Mouse (Mus musculus) embryonic facial prominence, embryonic 13.5 days (tissue): ENCODE measurements at regions not wholly inside any gene's neighbourhood (a gene's known extent, or its start where the extent isn't known, plus 50 kb on each side); places are given as distances from the start of the nearest gene placed in this dataset.
A peak's percentile ranks its signal among the peaks of the same experiment; 100 is the strongest.

Experiments
- ATAC-seq: fragments of 200-750 bp; cut with Nextera tagmentation; 2 replicates; pipeline ENCODE4 v1.8.0; 2017; ENCODE audit warnings: low read depth; ENCODE audit not compliant: insufficient number of reproducible peaks, insufficient read depth, low FRiP score, low TSS enrichment
- H3K27ac ChIP-seq: fragments of 300-500 bp; sonication (generic); 2 replicates; pipeline ENCODE4 v1.5.1; 2015; ENCODE audit warnings: moderate library complexity, mild to moderate bottlenecking, inconsistent platforms
- H3K27me3 ChIP-seq: fragments of 300-500 bp; sonication (generic); 2 replicates; pipeline ENCODE4 v1.6.1; 2015; ENCODE audit warnings: mild to moderate bottlenecking, inconsistent platforms
- H3K36me3 ChIP-seq: fragments of 300-500 bp; sonication (generic); 2 replicates; pipeline ENCODE4 v1.6.1; 2015; ENCODE audit warnings: mild to moderate bottlenecking, inconsistent platforms
- H3K4me1 ChIP-seq: fragments of 300-500 bp; sonication (generic); 2 replicates; pipeline ENCODE4 v1.6.1; 2015; ENCODE audit warnings: inconsistent platforms
- H3K4me2 ChIP-seq: fragments of 300-500 bp; sonication (generic); 2 replicates; pipeline ENCODE4 v1.6.1; 2015; ENCODE audit warnings: moderate library complexity, mild to moderate bottlenecking, inconsistent platforms
- H3K4me3 ChIP-seq: fragments of 300-500 bp; sonication (generic); 2 replicates; pipeline ENCODE4 v1.5.1; 2015; ENCODE audit warnings: mild to moderate bottlenecking, inconsistent platforms
- H3K9ac ChIP-seq: fragments of 300-500 bp; sonication (generic); 2 replicates; pipeline ENCODE4 v1.6.1; 2015; ENCODE audit warnings: mild to moderate bottlenecking, inconsistent platforms
- H3K9me3 ChIP-seq: fragments of 300-500 bp; sonication (generic); 2 replicates; pipeline ENCODE4 v1.6.1; 2016; ENCODE audit warnings: inconsistent platforms
- WGBS: fragments of 180-500 bp; shearing (Covaris S2); methylation state at CpG from one replicate; pipeline ENCODE4 v1.1.7; 2015; ENCODE audit warnings: mixed read lengths; 5-methylcytosine and 5-hydroxymethylcytosine counted together

DNA sequence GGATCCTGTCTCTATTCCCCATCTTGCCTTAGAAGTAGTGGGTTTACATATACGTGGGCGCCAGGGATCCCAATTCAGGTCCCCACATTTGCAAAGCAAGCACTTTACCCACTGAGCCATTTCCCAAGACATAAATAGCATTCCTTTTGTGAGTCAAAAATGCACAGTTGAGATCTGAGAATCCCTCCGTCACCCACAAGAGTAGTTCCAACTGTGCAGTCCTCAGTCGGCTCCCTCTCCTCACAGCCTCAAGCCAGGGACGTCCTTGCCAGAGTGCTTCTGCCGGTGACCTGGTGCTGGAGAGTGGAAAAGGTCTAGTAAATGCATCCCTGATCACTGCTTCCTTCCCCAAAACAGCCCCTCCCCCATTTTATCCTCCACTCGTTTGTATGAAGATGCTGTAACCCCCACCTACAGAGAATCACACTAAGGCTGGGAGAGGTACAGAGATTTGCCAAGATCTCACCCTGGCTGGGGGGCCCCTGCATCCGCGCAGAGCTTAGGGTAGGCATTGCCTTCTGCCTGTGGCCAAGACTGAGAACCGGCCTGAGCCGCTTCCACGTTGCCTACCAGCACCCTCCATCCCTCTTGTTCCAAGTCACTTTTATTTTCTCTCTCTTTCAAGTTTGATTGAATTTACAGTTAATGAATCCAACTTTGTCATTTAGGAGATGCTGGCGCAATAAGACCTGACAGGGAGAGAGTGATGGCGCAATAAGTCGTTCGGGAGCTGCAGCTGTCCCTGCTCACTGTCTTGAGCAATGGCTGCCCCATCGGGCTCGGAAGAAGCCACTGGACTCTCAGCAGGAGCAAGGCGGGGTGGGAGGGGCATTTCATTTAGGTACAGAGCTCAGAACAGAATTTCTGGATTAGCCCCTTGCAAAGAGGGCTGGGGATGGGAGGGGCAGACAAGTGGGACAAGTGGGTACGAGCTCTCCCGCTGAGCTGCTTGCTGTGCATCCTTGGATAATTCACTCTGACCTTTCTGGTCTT is 74.5 kb upstream of the Zfp618 start:
- H3K9me3 ChIP-seq = no peaks in the 10 kb centered on the region
- H3K4me1 ChIP-seq = peaks cover 13% of the 10 kb centered on the region
- no peak for ATAC-seq
- no peak overlapping the region for H3K9ac ChIP-seq
- 41% methylated on average over 21 of the region's 21 CpGs for WGBS
- no peak overlapping the region for H3K4me3 ChIP-seq
- H3K27ac ChIP-seq = no peak overlapping the region
- peak overlapping the region; percentile 23; the same call in 1 of the 2 replicates for H3K4me2 ChIP-seq
- H3K27me3 ChIP-seq = no peaks in the 10 kb centered on the region
- H3K36me3 ChIP-seq = no peaks in the 10 kb centered on the region

DNA sequence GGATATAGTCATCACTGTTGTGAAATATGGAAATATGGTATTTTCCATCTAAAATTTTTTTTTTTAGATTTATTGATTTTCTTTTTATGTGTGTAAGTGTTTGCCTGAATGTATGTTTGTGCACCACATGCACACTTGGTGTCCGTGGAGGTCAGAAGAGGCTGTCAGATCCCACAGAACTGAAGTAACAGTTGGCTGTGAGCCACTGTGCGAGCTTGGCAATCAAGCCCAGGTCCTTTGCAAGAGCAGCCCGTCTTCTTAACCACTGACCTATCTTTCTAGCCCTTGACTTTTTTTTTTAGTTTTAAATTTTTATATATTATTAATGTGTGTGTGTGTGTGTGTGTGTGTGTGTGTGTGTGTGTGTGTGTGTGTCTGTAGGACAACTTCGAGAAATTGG is 52.5 kb upstream of the Zfp618 start:
- Histone ChIP-seq H3K4me2 (no peak overlapping the region), H3K4me1 (no peaks in the 10 kb centered on the region), H3K9me3 (no peaks in the 10 kb centered on the region), H3K4me3 (no peak overlapping the region), H3K36me3 (no peaks in the 10 kb centered on the region), H3K9ac (no peak overlapping the region), H3K27ac (no peak overlapping the region), H3K27me3 (no peaks in the 10 kb centered on the region)
- ATAC-seq = no peak
- WGBS = 78% methylated on average over 4 of the region's 4 CpGs
